Mouse (Mus musculus): ENCODE measurements around the gene Rack1.
"Not testable (repeated sequence)": the region's sequence is repeated elsewhere in the genome, so short reads cannot be mapped to it uniquely, and the experiment has no call there.

Rack1 gene

DNA sequence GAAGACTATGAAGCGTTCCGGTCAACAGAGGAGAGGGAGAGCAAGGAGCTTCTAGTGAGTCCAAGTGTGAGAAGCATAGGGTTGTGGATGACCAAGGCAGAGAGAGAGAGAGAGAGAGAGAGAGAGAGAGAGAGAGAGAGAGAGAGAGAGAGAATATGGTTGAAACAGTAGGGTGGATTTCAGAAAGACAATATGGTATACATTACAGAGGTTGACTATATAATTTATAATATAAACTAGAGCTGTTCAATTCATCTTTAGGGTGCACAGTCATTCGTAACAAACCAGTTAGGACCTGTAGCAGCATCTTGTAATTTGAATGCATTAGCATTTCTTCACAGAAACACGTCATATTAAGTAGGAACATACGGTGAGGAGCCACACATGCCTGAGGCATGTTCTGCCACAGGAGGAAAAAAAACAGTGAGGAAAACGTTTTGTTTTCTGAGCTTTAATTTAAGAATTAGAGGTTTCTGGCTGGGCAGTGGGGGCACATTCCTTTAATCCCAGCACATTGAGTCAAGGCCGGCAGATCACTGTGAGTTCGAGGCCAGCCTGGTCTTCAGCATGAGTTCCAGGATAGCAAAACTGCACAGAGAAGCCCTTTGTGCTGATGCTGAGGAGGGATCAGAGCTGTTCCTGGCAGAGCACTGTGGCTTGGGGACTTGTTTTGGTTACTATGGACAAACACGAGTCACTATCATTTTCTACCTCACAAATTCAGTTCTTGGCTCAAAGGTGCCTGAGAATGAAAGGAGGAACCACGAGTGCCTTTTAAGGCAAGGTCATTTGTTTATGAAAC, 38.9 kb downstream of the Rack1 start:
- in situ Hi-C loops (cut with MseI, MboI): no loop called here

DNA sequence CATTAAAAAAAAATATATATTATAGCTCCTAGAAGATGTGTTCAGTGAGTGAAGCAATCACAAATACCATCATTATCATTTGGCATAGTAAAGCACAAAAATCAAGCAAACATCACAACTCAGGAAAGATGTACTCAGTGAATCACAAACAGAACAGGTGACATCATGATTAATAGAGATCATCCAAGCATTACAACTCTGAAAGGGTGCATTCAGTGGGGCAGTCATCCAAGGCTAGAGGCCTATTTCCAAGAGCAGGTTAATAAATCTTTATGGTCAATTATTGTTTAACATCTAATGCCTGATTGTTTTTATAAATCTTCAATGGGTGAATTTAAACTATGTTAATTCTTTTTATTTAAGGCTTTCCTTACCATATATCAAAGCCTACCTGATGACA, 40.7 kb downstream of the Rack1 start:
- in situ Hi-C loops (cut with MseI, MboI): no loop called here

DNA sequence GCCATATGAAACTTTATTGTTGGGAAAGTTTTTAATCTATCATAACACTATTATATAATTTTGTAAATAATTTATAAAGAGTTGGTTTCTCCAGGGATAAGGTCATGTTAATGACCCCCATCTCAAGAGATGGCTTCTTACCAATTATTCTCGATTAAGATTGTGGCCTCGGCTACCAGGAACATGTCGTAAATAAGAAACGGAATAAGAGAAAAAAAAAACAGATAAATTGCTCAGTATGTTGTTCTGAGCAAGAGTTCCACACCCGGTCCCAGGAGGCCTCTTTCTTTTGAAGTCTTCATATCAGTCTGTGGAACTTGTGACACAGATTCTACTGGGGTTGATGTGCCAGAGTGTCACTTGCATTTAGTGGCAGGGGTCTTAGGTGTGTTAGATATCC, 41.1 kb downstream of the Rack1 start:
- in situ Hi-C loops (cut with MseI, MboI): no loop called here

DNA sequence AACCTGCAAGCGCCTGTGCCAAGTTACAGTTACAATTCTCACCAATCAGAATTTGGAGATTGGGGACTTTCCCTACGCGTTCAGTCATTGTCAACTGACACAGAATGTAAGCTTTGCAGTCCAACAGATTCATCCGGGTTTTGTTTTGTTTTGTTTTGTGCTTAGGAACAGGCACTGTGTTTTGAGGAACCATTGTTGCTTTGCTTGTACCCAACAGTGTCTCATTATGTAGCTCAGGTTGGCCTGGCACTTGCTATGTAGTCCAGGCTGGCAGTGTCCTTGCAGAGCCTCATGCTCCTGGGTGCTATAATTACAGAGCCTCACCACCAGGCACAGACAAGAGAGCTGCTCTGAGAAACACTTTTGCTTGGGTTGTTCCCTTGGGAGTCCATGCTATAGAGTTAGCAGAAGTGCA, 42.3 kb downstream of the Rack1 start:
- in situ Hi-C loops (cut with MseI, MboI): no loop called here

DNA sequence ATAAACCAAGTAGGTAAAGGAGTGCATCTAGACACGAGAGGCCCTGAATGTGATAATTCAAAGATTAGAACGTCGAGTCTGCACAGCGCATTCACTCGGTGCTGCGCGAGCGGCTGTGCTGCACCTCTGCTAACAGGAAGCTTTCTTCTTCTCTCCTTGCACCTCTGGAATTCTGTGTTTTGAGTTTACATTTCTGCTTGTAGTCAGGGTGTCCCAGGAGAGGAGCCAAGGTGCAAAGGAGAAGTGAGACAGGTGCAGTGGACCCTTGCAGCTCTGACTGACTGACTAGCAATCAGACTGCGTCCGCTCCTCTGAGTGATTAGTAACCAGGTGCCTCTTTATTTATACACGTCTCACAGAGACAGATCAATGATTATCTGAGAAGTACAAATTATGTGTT, 43.1 kb downstream of the Rack1 start:
- in situ Hi-C loops (cut with MseI, MboI): no loop called here

DNA sequence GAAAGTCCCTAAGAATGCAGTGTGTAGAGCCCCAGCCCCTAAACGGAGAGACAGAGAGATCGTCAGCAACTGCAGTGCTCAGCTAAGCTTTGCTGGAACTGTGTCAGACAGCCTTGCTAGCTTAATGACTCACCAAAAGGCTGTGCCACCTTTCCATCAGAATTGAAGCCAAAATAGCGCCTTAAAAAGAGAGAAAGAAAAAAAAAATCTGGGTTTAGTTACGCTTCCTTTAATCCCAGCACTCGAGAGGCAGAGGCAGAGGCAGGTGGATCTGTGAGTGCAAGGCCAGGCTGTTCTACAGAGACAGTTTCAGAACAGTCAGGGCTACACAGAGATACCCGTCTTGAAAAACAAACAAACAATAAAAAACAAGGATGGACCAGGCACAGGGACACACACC, 44.2 kb downstream of the Rack1 start:
- in situ Hi-C loops (cut with MseI, MboI): no loop called here

DNA sequence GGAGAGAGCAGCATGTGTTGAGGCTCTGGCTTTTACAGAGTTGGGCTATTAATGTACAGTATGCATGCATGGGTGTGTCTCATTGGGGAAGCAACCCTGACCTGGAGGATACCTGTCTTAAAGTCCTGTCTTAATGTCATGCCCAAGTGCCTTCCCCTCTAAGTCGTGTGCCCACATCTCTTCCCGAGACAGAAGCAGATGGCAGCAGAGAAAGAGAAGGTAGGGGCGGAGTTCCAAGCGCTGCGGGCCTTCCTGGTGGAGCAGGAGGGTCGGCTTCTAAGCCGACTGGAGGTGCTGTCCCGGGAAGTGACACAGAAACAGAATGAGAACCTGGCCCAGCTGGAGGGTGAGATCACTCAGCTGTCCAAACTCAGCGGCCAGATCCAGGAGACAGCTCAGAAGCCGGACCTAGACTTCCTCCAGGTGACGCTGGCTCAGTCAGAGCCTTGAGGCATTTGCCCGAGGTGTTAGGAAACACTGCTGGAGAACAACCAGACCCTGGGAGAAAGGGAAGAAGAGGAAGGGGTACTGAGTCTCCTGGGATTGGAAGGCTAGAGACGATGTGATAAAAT, 45.2 kb downstream of the Rack1 start:
- in situ Hi-C loops (cut with MseI, MboI): no loop called here

DNA sequence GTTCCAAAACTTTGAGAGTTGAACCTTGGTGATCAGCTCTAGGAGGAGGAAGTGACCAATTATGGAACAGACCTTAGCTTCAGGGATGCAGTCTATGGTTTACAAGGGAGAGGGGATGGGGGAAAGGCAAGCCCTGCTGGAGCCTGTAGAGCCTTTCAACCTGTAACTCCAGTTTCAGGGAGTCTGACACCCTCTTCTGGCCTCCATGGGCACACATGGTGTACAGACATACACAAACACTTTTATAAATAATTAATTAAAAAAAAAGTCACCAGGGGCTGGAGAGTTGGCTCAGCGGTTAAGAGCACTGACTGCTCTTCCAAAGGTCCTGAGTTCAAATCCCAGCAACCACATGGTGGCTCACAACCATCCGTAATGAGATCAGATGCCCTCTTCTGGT, 46.2 kb downstream of the Rack1 start:
- in situ Hi-C loops (cut with MseI, MboI): not testable (repeated sequence)

DNA sequence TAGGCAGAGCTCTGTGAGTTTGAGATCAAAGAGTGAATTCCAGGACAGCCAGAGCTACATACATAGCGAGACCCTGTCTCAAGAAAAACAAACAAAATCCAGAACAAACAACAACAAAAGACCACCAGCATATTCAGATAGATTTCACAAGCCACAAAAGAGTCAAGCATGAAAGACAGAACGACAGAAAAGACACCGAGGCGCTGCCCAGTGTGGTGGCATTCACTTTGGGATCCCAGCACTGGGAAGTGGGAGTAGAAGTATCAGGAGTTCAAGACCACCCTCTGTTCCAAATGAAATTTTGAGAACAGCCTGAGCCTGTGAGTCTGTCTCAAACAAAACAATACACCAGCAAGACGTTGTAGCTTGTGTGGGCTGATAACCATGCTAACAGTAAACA, 46.7 kb downstream of the Rack1 start:
- in situ Hi-C loops (cut with MseI, MboI): no loop called here

DNA sequence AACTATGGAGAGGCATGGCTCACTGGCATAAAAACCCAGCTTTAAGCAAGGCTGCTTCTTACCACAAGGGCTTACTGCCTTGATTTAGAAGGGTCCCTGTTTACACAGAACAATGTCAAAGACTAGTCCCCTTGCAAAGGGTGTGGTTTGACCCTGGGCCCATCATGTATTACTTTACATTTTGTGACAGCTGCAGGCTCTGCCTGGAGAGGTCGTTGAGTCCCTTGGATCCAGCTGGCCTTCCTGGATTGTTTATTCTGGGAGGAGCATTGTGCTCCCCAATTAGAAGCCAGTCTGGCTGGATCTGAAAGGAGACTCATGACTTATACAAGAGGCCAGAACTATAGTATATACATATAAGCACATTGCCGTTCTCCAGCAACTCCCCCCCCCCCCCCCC, 50.1 kb downstream of the Rack1 start:
- in situ Hi-C loops (cut with MseI, MboI): no loop called here

DNA sequence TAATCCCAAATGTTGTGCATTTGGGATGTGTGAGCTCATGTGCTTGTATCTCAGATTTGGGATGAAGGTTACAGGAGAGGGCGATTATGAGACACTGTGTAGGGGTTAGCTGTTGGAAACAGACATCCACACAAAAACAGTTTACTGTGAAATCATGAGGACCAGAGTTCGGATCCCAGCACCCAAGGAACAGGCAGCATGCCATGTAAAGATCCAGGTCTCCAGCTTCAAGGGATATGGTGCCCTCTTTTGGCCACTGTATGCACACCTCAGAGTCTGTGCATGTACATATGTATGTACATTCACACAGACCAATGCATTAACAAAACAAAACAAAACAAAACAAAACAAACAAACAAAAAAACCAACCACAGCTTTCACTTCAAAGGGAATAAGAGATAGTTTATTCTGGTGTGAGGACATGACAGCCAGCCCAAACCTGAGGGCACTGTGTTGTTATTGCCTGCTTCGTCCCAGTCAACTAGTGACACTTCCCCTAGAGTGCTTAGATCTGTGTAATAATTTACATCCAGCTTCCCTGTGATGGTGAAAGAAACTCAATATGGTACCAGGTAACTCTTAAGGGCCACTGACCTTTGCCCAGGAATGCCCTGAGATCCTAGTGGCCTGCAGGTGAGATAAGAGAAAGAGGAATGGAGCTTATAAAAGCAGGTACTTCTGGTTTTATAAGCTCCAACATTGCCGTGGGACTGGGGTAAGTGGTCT, 51.3 kb downstream of the Rack1 start:
- in situ Hi-C loops (cut with MseI, MboI): no loop called here

DNA sequence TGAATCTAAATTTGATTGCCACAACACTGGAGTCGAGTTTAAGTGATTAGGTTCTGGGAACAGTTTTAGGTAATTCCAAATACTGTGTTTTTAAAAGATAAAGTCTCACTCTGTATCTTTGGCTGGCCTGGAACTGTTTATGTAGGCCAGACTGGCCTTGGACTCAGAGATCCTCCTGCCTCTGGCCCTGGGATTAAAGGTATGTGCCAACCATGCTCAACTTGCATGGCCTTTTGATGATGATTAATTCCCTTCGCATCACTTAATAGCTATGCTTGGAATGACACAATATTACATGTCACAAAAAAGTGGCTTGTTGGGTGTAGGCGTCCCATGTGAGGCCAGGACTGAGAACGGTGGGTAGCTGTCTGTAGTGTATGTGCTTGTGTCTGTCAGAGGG, 52.1 kb downstream of the Rack1 start:
- in situ Hi-C loops (cut with MseI, MboI): no loop called here

DNA sequence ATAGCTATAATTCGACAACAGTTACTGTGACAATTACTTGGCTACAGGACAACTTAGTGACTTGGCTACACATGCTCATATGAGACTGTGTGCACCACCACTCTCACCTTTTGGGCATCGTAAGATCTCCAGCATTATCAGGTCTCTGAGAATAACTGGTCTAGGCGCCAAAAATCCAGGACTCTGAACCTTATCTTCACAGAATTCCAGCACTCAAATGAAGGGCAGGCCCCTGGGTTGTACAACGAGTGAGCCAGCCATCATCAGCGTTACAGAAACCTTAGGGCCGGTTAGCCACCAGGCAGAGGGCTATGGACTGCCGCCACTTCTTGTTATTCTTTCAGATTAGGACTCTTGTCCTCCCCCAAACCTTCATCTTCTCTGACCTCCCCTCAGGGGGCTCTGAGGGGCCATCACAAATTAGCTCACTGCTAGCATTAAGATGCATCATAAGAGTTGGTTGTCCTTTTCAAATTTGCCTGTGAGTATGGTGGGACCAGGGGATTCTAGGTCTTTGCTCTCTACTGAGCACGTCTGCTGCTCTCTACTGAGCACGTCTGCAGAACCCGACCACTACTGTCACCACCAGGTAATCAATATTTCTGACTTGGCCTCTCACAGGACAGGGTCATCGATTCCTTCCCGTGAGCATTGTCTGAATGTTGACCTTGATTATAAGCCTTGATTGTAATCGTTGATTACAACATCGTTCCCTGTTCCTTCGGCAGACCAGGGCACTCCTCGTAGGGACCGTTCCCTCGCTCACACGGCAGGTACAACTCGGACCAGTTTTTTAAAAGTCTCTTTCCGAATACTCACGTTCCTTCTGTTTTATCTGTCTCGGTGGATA, 52.7 kb downstream of the Rack1 start:
- in situ Hi-C loops (cut with MseI, MboI): no loop called here

DNA sequence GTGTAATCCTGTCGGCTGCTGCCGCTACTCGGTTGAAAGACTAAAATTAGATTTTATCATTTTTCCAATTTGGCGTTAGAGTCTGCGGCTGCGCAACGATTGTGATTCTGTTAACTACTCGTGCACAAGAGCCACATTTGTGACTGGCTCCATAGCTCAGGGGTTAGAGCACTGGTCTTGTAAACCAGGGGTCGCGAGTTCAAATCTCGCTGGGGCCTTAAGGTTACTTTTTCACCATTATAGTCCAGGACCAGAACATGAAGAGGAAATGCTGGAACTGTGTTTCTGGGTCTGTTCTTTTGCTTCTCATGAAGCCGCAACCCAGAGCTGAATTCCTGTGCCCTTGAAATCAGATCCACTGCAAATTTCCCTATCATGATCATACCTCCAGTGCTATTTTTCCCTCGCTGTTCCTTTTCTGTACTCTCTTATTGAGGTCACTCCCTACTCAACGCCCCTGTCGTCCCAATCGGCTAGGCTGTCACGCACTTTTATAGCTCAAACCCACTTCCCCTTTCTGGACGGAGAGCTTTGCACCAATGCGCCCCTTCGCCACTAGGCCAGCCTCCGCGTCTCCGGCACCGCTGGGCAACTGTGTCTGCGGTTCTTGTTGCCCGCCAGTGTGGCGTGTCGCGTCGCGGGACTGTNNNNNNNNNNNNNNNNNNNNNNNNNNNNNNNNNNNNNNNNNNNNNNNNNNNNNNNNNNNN, 53.5 kb downstream of the Rack1 start:
- in situ Hi-C loops (cut with MseI, MboI): no loop called here

Data from mouse trophoblast stem cell (cell line).